Mouse (Mus musculus): ENCODE measurements at regions not wholly inside any gene's neighbourhood (a gene's known extent, or its start where the extent isn't known, plus 50 kb on each side); places are given as distances from the start of the nearest gene placed in this dataset.

DNA sequence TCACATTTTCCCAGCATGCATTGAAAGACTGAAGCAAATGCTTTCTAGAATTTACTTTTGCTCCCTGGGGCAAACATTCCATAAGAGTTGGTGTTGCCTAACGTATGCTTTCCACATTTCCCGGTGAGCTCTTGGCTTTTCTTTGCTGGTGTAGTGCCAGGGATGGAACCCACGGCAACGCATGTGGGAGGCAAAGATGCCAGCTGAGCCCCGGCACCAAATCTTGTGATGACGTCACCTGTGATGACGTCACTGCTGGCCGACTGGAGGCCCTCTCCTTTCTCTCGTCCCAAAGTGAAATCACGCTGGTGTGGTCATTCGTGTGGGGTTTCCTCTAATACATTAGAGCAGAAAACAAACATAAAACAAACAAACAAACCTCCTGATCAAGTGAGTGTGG, 97.6 kb upstream of the Mvb12b start:
- TF ChIP-seq GATA1 (IDR thresholded peaks at IDR 0.05; ENCODE audit: borderline replicate concordance, low read length) (no peak), CTCF (IDR thresholded peaks at IDR 0.05; ENCODE audit: low read depth, low read length) (no peak), TAL1 (conservative IDR thresholded peaks at IDR 0.05; ENCODE audit: low read depth, low read length) (no peak), POLR2AphosphoS5 (IDR thresholded peaks at IDR 0.05; ENCODE audit: insufficient replicate concordance, low read depth, low read length) (no peak)
